Mouse (Mus musculus) embryonic facial prominence, embryonic 14.5 days (tissue): ENCODE results near the gene Bzw2. TPM values are rescaled to one million over a fixed set of nuclear protein-coding genes. Genes with fewer than 3 reads are reported as not detected.

Experiments
- ATAC-seq: fragments of 200-750 bp; cut with Nextera tagmentation; 2 replicates; pipeline ENCODE4 v1.8.0; 2017; ENCODE audit warnings: low read depth, moderate number of reproducible peaks, moderate TSS enrichment
- DNase-seq: peaks from one replicate; pipeline ENCODE4 v3.0.0-alpha.2; 2015; ENCODE audit warnings: low spot score
- H3K27ac ChIP-seq: fragments of 300-500 bp; sonication (generic); replicated peaks from 2 replicates; pipeline ENCODE4 v1.5.1; 2014; ENCODE audit warnings: low read depth, mild to moderate bottlenecking, low read length, moderate library complexity
- H3K27me3 ChIP-seq: fragments of 300-500 bp; sonication (generic); replicated peaks from 2 replicates; pipeline ENCODE4 v1.6.1; 2014; ENCODE audit warnings: low read length; ENCODE audit not compliant: control insufficient read depth, insufficient read depth
- H3K36me3 ChIP-seq: fragments of 300-500 bp; sonication (generic); 2 replicates; pipeline ENCODE4 v1.6.1; 2014; ENCODE audit warnings: low read length, mixed read lengths; ENCODE audit not compliant: control insufficient read depth, insufficient read depth
- H3K4me1 ChIP-seq: fragments of 300-500 bp; sonication (generic); 2 replicates; pipeline ENCODE4 v1.6.1; 2014; ENCODE audit warnings: antibody characterized with exemption, low read length; ENCODE audit not compliant: control insufficient read depth, insufficient read depth
- H3K4me2 ChIP-seq: fragments of 300-500 bp; sonication (generic); 2 replicates; pipeline ENCODE4 v1.6.1; 2014; ENCODE audit warnings: low read depth, mild to moderate bottlenecking, low read length, moderate library complexity, mixed read lengths
- H3K4me3 ChIP-seq: fragments of 300-500 bp; sonication (generic); 2 replicates; pipeline ENCODE4 v1.5.1; 2014; ENCODE audit warnings: low read depth, mild to moderate bottlenecking, low read length
- H3K9ac ChIP-seq: fragments of 300-500 bp; sonication (generic); 2 replicates; pipeline ENCODE4 v1.6.1; 2014; ENCODE audit warnings: low read depth, mild to moderate bottlenecking, low read length, moderate library complexity, mixed read lengths
- H3K9me3 ChIP-seq: fragments of 300-500 bp; sonication (generic); 2 replicates; pipeline ENCODE4 v1.6.1; 2016; ENCODE audit warnings: low read length; ENCODE audit not compliant: control insufficient read depth
- WGBS: fragments of 180-500 bp; shearing (Covaris S2); extraction: QIAGEN DNeasy Blood & Tissue Kit; methylation state at CpG from one replicate; pipeline ENCODE4 v1.1.7; 2014; 5-methylcytosine and 5-hydroxymethylcytosine counted together
- polyA plus RNA-seq: library from polyadenylated mRNA; unstranded; fragments of >200 nt; fragmentation: Nextera tagmentation; extraction: Ambion mirVana; gene quantifications from 2 replicates; pipeline ENCODE4 v1.2.1, GENCODE M21; 2014

The Bzw2 gene
- polyA plus RNA-seq, 1 experiment from 2014 or later = 172 TPM

GRCm38 (mm10) chr12:36132254-36132653 is 25.6 kb downstream of the Bzw2 start:
- no peak overlapping the region for H3K4me2 ChIP-seq
- WGBS = 93% methylated on average over 2 of the region's 2 CpGs
- no peak for ATAC-seq

GRCm38 (mm10) chr12:36129826-36130225 is 28.1 kb downstream of the Bzw2 start:
- Histone ChIP-seq H3K27ac (no peak overlapping the region), H3K36me3 (peaks cover 48% of the 10 kb centered on the region), H3K9ac (no peak overlapping the region), H3K4me2 (no peak overlapping the region), H3K4me1 (no peaks in the 10 kb centered on the region), H3K9me3 (no peaks in the 10 kb centered on the region), H3K27me3 (no peaks in the 10 kb centered on the region), H3K4me3 (no peak overlapping the region)
- ATAC-seq (no peak), DNase-seq (no peak)
- WGBS = 93% methylated on average over 5 of the region's 5 CpGs

More at GRCm38 (mm10) chr12:36132254-36132653, 25.6 kb downstream of the Bzw2 start:
- H3K9ac ChIP-seq = no peak overlapping the region
- no peaks in the 10 kb centered on the region for H3K27me3 ChIP-seq
- no peak overlapping the region for H3K27ac ChIP-seq
- H3K4me1 ChIP-seq = no peaks in the 10 kb centered on the region
- no peaks in the 10 kb centered on the region for H3K9me3 ChIP-seq
- H3K36me3 ChIP-seq = peaks cover 41% of the 10 kb centered on the region
- DNase-seq = no peak
- H3K4me3 ChIP-seq = no peak overlapping the region

- 89% methylated on average over 5 of the region's 5 CpGs for WGBS
- Histone ChIP-seq H3K27me3 (no peaks in the 10 kb centered on the region), H3K9ac (no peak overlapping the region), H3K4me3 (no peak overlapping the region), H3K4me2 (no peak overlapping the region), H3K36me3 (peaks cover 66% of the 10 kb centered on the region), H3K4me1 (no peaks in the 10 kb centered on the region), H3K9me3 (no peaks in the 10 kb centered on the region), H3K27ac (no peak overlapping the region)
- ATAC-seq = no peak
- DNase-seq = no peak
Measured at GRCm38 (mm10) chr12:36126049-36126448, 31.8 kb downstream of the Bzw2 start.

- Histone ChIP-seq H3K9me3 (no peaks in the 10 kb centered on the region), H3K4me1 (no peaks in the 10 kb centered on the region), H3K27ac (no peak overlapping the region), H3K4me3 (no peak overlapping the region), H3K27me3 (no peaks in the 10 kb centered on the region), H3K4me2 (no peak overlapping the region), H3K9ac (no peak overlapping the region), H3K36me3 (peaks cover 87% of the 10 kb centered on the region)
- ATAC-seq (no peak), DNase-seq (no peak)
- 93% methylated on average over 3 of the region's 3 CpGs for WGBS
Measured at GRCm38 (mm10) chr12:36119244-36119643, 38.6 kb downstream of the Bzw2 start.

GRCm38 (mm10) chr12:36117161-36117560 is 40.7 kb downstream of the Bzw2 start:
- peaks cover 87% of the 10 kb centered on the region for H3K36me3 ChIP-seq
- DNase-seq (no peak), ATAC-seq (no peak)
- no peak overlapping the region for H3K9ac ChIP-seq
- no peaks in the 10 kb centered on the region for H3K27me3 ChIP-seq
- no peak overlapping the region for H3K4me2 ChIP-seq
- H3K4me3 ChIP-seq = no peak overlapping the region
- 95% methylated on average over 6 of the region's 6 CpGs for WGBS
- H3K9me3 ChIP-seq = no peaks in the 10 kb centered on the region
- no peaks in the 10 kb centered on the region for H3K4me1 ChIP-seq
- no peak overlapping the region for H3K27ac ChIP-seq

- DNase-seq = no peak
- no peak for ATAC-seq
- H3K9me3 ChIP-seq = no peaks in the 10 kb centered on the region
- no peak overlapping the region for H3K4me3 ChIP-seq
- no peaks in the 10 kb centered on the region for H3K27me3 ChIP-seq
- no peak overlapping the region for H3K27ac ChIP-seq
- 95% methylated on average over 3 of the region's 3 CpGs for WGBS
- peaks cover 90% of the 10 kb centered on the region for H3K36me3 ChIP-seq
- H3K4me2 ChIP-seq = no peak overlapping the region
- H3K9ac ChIP-seq = no peak overlapping the region
- no peaks in the 10 kb centered on the region for H3K4me1 ChIP-seq
Measured at GRCm38 (mm10) chr12:36112081-36112480, 45.8 kb downstream of the Bzw2 start.

- WGBS = 90% methylated on average over 5 of the region's 5 CpGs
- Histone ChIP-seq H3K4me2 (no peak overlapping the region), H3K27me3 (no peaks in the 10 kb centered on the region), H3K9me3 (no peaks in the 10 kb centered on the region), H3K27ac (no peak overlapping the region), H3K36me3 (peaks cover 87% of the 10 kb centered on the region), H3K4me3 (no peak overlapping the region), H3K4me1 (no peaks in the 10 kb centered on the region), H3K9ac (no peak overlapping the region)
- DNase-seq (no peak), ATAC-seq (no peak)
Measured at GRCm38 (mm10) chr12:36111110-36111509, 46.8 kb downstream of the Bzw2 start.

GRCm38 (mm10) chr12:36110457-36110856 is 47.4 kb downstream of the Bzw2 start:
- H3K27ac ChIP-seq = no peak overlapping the region
- 85% methylated on average over 5 of the region's 5 CpGs for WGBS
- H3K4me1 ChIP-seq = no peaks in the 10 kb centered on the region
- no peak overlapping the region for H3K4me2 ChIP-seq
- no peaks in the 10 kb centered on the region for H3K9me3 ChIP-seq
- DNase-seq = no peak
- ATAC-seq = no peak
- H3K9ac ChIP-seq = no peak overlapping the region
- H3K36me3 ChIP-seq = peaks cover 83% of the 10 kb centered on the region
- H3K4me3 ChIP-seq = no peak overlapping the region
- no peaks in the 10 kb centered on the region for H3K27me3 ChIP-seq

- ATAC-seq = no peak
- Histone ChIP-seq H3K4me3 (no peak overlapping the region), H3K4me2 (no peak overlapping the region), H3K4me1 (no peaks in the 10 kb centered on the region), H3K9me3 (no peaks in the 10 kb centered on the region), H3K27me3 (no peaks in the 10 kb centered on the region), H3K9ac (no peak overlapping the region), H3K27ac (no peak overlapping the region), H3K36me3 (peaks cover 73% of the 10 kb centered on the region)
- no peak for DNase-seq
- 95% methylated on average over 5 of the region's 5 CpGs for WGBS
Measured at GRCm38 (mm10) chr12:36108442-36108841, 49.4 kb downstream of the Bzw2 start.
